Mouse (Mus musculus): ENCODE measurements around the gene Pla2g4e. TPM values are rescaled to one million over a fixed set of nuclear protein-coding genes. Genes with fewer than 3 reads are reported as not detected.
A peak's percentile ranks its signal among the peaks of the same experiment; 100 is the strongest.

The Pla2g4e gene
- total and polyA plus RNA-seq, 2 experiments from 2014 or later, result 1.6 to 2.9 TPM

- TF ChIP-seq CTCF (IDR thresholded peaks at IDR 0.05; ENCODE audit: low read depth) (no peak), EP300 (IDR thresholded peaks at IDR 0.05; ENCODE audit: low read depth) (no peak)
- H3K4me2 ChIP-seq (ENCODE audit: low read depth, low read length), result no peak overlapping the region
- H3K4me3 ChIP-seq (ENCODE audit: low read depth, low read length), result no peak overlapping the region
- DNase-seq (ENCODE audit: low spot score) (no peak), ATAC-seq (ENCODE audit: insufficient read depth, low read depth) (no peak)
- peaks cover 79% of the 10 kb centered on the region for H3K4me1 ChIP-seq (ENCODE audit: control insufficient read depth, insufficient read depth)
- no peak overlapping the region for H3K9ac ChIP-seq (replicated peaks; ENCODE audit: low read depth, low read length)
- H3K9me3 ChIP-seq (replicated peaks; ENCODE audit: control insufficient read depth, low read length), result no peaks in the 10 kb centered on the region
- H3K27me3 ChIP-seq (ENCODE audit: control insufficient read depth, insufficient read depth, low read length), result no peaks in the 10 kb centered on the region
- H3K27ac ChIP-seq (ENCODE audit: low read depth), result peak overlapping the region; percentile 44
- WGBS, result 97% methylated on average over 1 of the region's 1 CpGs
- H3K36me3 ChIP-seq (replicated peaks; ENCODE audit: control insufficient read depth, insufficient read depth, low read length), result peaks cover 40% of the 10 kb centered on the region
Measured at GRCm38 (mm10) chr2:120125461-120125860, 119.7 kb downstream of the Pla2g4e start.

- peak overlapping the region; percentile 44; the same call in 1 of the 2 replicates for H3K27ac ChIP-seq (ENCODE audit: low read depth)
- TF ChIP-seq EP300 (IDR thresholded peaks at IDR 0.05; ENCODE audit: low read depth) (no peak), CTCF (IDR thresholded peaks at IDR 0.05; ENCODE audit: low read depth) (no peak)
Measured at GRCm38 (mm10) chr2:120124946-120125345, 120.2 kb downstream of the Pla2g4e start.

GRCm38 (mm10) chr2:120124096-120124495 lies 121.0 kb downstream of the Pla2g4e start:
- H3K27me3 ChIP-seq (ENCODE audit: control insufficient read depth, insufficient read depth, low read length), result no peaks in the 10 kb centered on the region
- ATAC-seq (ENCODE audit: insufficient read depth, low read depth), result no peak
- H3K36me3 ChIP-seq (replicated peaks; ENCODE audit: control insufficient read depth, insufficient read depth, low read length), result peaks cover 50% of the 10 kb centered on the region
- H3K4me1 ChIP-seq (ENCODE audit: control insufficient read depth, insufficient read depth), result peaks cover 67% of the 10 kb centered on the region
- no peak overlapping the region for H3K4me3 ChIP-seq (ENCODE audit: low read depth, low read length)
- no peak for DNase-seq (ENCODE audit: low spot score)
- TF ChIP-seq EP300 (IDR thresholded peaks at IDR 0.05; ENCODE audit: low read depth), result no peak
- TF ChIP-seq CTCF (IDR thresholded peaks at IDR 0.05; ENCODE audit: low read depth), result no peak
- WGBS, result 46% methylated on average over 1 of the region's 1 CpGs
- H3K27ac ChIP-seq (ENCODE audit: low read depth), result peak overlapping the region; percentile 22
- no peak overlapping the region for H3K9ac ChIP-seq (replicated peaks; ENCODE audit: low read depth, low read length)
- no peaks in the 10 kb centered on the region for H3K9me3 ChIP-seq (replicated peaks; ENCODE audit: control insufficient read depth, low read length)
- H3K4me2 ChIP-seq (ENCODE audit: low read depth, low read length), result no peak overlapping the region

More at GRCm38 (mm10) chr2:120124946-120125345, 120.2 kb downstream of the Pla2g4e start:
- Histone ChIP-seq H3K27me3 (ENCODE audit: control insufficient read depth, insufficient read depth, low read length) (no peaks in the 10 kb centered on the region), H3K9ac (replicated peaks; ENCODE audit: low read depth, low read length) (no peak overlapping the region), H3K4me1 (ENCODE audit: control insufficient read depth, insufficient read depth) (peaks cover 75% of the 10 kb centered on the region), H3K4me2 (ENCODE audit: low read depth, low read length) (no peak overlapping the region), H3K4me3 (ENCODE audit: low read depth, low read length) (no peak overlapping the region), H3K36me3 (replicated peaks; ENCODE audit: control insufficient read depth, insufficient read depth, low read length) (peaks cover 46% of the 10 kb centered on the region), H3K9me3 (replicated peaks; ENCODE audit: control insufficient read depth, low read length) (no peaks in the 10 kb centered on the region)
- ATAC-seq (ENCODE audit: insufficient read depth, low read depth), result no peak
- DNase-seq (ENCODE audit: low spot score), result no peak
- WGBS, result 61% methylated on average over 2 of the region's 2 CpGs

- peak overlapping the region; percentile 70 for H3K27ac ChIP-seq (ENCODE audit: low read depth)
Measured at GRCm38 (mm10) chr2:120122983-120123382, 122.2 kb downstream of the Pla2g4e start.

GRCm38 (mm10) chr2:120117346-120117745 lies 127.8 kb downstream of the Pla2g4e start:
- ATAC-seq (ENCODE audit: insufficient read depth, low read depth) (no peak), DNase-seq (ENCODE audit: low spot score) (no peak)
- TF ChIP-seq EP300 (IDR thresholded peaks at IDR 0.05; ENCODE audit: low read depth), result no peak
- TF ChIP-seq CTCF (IDR thresholded peaks at IDR 0.05; ENCODE audit: low read depth), result no peak
- WGBS, result 56% methylated on average over 6 of the region's 6 CpGs
- Histone ChIP-seq H3K27me3 (ENCODE audit: control insufficient read depth, insufficient read depth, low read length) (no peaks in the 10 kb centered on the region), H3K4me3 (ENCODE audit: low read depth, low read length) (no peak overlapping the region), H3K9me3 (replicated peaks; ENCODE audit: control insufficient read depth, low read length) (no peaks in the 10 kb centered on the region), H3K4me1 (ENCODE audit: control insufficient read depth, insufficient read depth) (peaks cover 41% of the 10 kb centered on the region), H3K36me3 (replicated peaks; ENCODE audit: control insufficient read depth, insufficient read depth, low read length) (peaks cover 39% of the 10 kb centered on the region), H3K4me2 (ENCODE audit: low read depth, low read length) (no peak overlapping the region), H3K9ac (replicated peaks; ENCODE audit: low read depth, low read length) (no peak overlapping the region), H3K27ac (ENCODE audit: low read depth) (peak overlapping the region; percentile 43; the same call in 1 of the 2 replicates)

More at GRCm38 (mm10) chr2:120122983-120123382, 122.2 kb downstream of the Pla2g4e start:
- Histone ChIP-seq H3K36me3 (replicated peaks; ENCODE audit: control insufficient read depth, insufficient read depth, low read length) (peaks cover 55% of the 10 kb centered on the region), H3K9me3 (replicated peaks; ENCODE audit: control insufficient read depth, low read length) (no peaks in the 10 kb centered on the region), H3K4me1 (ENCODE audit: control insufficient read depth, insufficient read depth) (peaks cover 55% of the 10 kb centered on the region), H3K4me2 (ENCODE audit: low read depth, low read length) (no peak overlapping the region), H3K27me3 (ENCODE audit: control insufficient read depth, insufficient read depth, low read length) (no peaks in the 10 kb centered on the region), H3K9ac (replicated peaks; ENCODE audit: low read depth, low read length) (no peak overlapping the region), H3K4me3 (ENCODE audit: low read depth, low read length) (no peak overlapping the region)
- WGBS, result 47% methylated on average over 6 of the region's 6 CpGs
- no peak for TF ChIP-seq CTCF (IDR thresholded peaks at IDR 0.05; ENCODE audit: low read depth)
- no peak for TF ChIP-seq EP300 (IDR thresholded peaks at IDR 0.05; ENCODE audit: low read depth)
- ATAC-seq (ENCODE audit: insufficient read depth, low read depth) (no peak; the same call in 1 of the 2 replicates), DNase-seq (ENCODE audit: low spot score) (no peak)

Other genes starting within 250 kb of the Pla2g4e start
- 8.5 and 14.1 TPM in 2 replicates for gene Jmjd7, start 217.9 kb downstream of the Pla2g4e start, total RNA-seq (2014; rRNA removed; ENCODE audit: low replicate concordance)
- 18.0 and 20.3 TPM in 2 replicates for gene Jmjd7, start 217.9 kb downstream of the Pla2g4e start, polyA plus RNA-seq (2015; fragmentation: Nextera tagmentation; extraction: Ambion mirVana)
- gene Gm28042, start 217.8 kb downstream of the Pla2g4e start, total RNA-seq (2014; rRNA removed; ENCODE audit: low replicate concordance), result 0.12 and 18.7 TPM in 2 replicates
- gene Gm28042, start 217.8 kb downstream of the Pla2g4e start, polyA plus RNA-seq (2015; fragmentation: Nextera tagmentation; extraction: Ambion mirVana), result 0.74 and 1.4 TPM in 2 replicates
- 8.0 TPM in 1 of 2 replicates, not detected in the other for gene Pla2g4b, start 211.9 kb downstream of the Pla2g4e start, total RNA-seq (2014; rRNA removed; ENCODE audit: low replicate concordance)
- gene Pla2g4b, start 211.9 kb downstream of the Pla2g4e start, polyA plus RNA-seq (2015; fragmentation: Nextera tagmentation; extraction: Ambion mirVana), result 0.20 and 0.37 TPM in 2 replicates
- gene Ehd4, start 90.7 kb downstream of the Pla2g4e start, total RNA-seq (2014; rRNA removed; ENCODE audit: low replicate concordance), result 231 and 250 TPM in 2 replicates
- gene Ehd4, start 90.7 kb downstream of the Pla2g4e start, polyA plus RNA-seq (2015; fragmentation: Nextera tagmentation; extraction: Ambion mirVana), result 438 and 547 TPM in 2 replicates
- not detected in 2 replicates for gene Pla2g4d, start 43.9 kb upstream of the Pla2g4e start, total RNA-seq (2014; rRNA removed; ENCODE audit: low replicate concordance)
- gene Pla2g4d, start 43.9 kb upstream of the Pla2g4e start, polyA plus RNA-seq (2015; fragmentation: Nextera tagmentation; extraction: Ambion mirVana), result not detected in 2 replicates
- not detected in 2 replicates for gene Pla2g4f, start 68.8 kb upstream of the Pla2g4e start, total RNA-seq (2014; rRNA removed; ENCODE audit: low replicate concordance)
- 0.04 TPM in 1 of 2 replicates, not detected in the other for gene Pla2g4f, start 68.8 kb upstream of the Pla2g4e start, polyA plus RNA-seq (2015; fragmentation: Nextera tagmentation; extraction: Ambion mirVana)
- 22.7 and 75.7 TPM in 2 replicates for gene Vps39, start 107.8 kb upstream of the Pla2g4e start, total RNA-seq (2014; rRNA removed; ENCODE audit: low replicate concordance)
- gene Vps39, start 107.8 kb upstream of the Pla2g4e start, polyA plus RNA-seq (2015; fragmentation: Nextera tagmentation; extraction: Ambion mirVana), result 13.2 and 14.3 TPM in 2 replicates
- gene Ganc, start 158.6 kb upstream of the Pla2g4e start, total RNA-seq (2014; rRNA removed; ENCODE audit: low replicate concordance), result 9.2 and 20.2 TPM in 2 replicates
- 13.8 and 14.8 TPM in 2 replicates for gene Ganc, start 158.6 kb upstream of the Pla2g4e start, polyA plus RNA-seq (2015; fragmentation: Nextera tagmentation; extraction: Ambion mirVana)
- 23.0 and 25.2 TPM in 2 replicates for gene Tmem87a, start 158.8 kb upstream of the Pla2g4e start, total RNA-seq (2014; rRNA removed; ENCODE audit: low replicate concordance)
- gene Tmem87a, start 158.8 kb upstream of the Pla2g4e start, polyA plus RNA-seq (2015; fragmentation: Nextera tagmentation; extraction: Ambion mirVana), result 4.0 and 6.2 TPM in 2 replicates
- gene Capn3, start 210.7 kb upstream of the Pla2g4e start, total RNA-seq (2014; rRNA removed; ENCODE audit: low replicate concordance), result 0.81 and 1.8 TPM in 2 replicates
- 0.77 and 1.6 TPM in 2 replicates for gene Capn3, start 210.7 kb upstream of the Pla2g4e start, polyA plus RNA-seq (2015; fragmentation: Nextera tagmentation; extraction: Ambion mirVana)